Mouse (Mus musculus) cerebellum, adult 18-20 months (tissue): Measurements from ENCODE around the gene Gga1.
"Not testable (repeated sequence)": the region's sequence is repeated elsewhere in the genome, so short reads cannot be mapped to it uniquely, and the experiment has no call there.

ENCODE experiments used
- DNase-seq, 2 experiments: peaks; one replicate each; pipeline ENCODE4 v3.0.0; 2021

The Gga1 gene

GRCm38 (mm10) chr15:78877810-78878390, 910 bp downstream of the Gga1 start:
- peak in 1 of 2 experiments; percentile 29 for DNase-seq

DNA sequence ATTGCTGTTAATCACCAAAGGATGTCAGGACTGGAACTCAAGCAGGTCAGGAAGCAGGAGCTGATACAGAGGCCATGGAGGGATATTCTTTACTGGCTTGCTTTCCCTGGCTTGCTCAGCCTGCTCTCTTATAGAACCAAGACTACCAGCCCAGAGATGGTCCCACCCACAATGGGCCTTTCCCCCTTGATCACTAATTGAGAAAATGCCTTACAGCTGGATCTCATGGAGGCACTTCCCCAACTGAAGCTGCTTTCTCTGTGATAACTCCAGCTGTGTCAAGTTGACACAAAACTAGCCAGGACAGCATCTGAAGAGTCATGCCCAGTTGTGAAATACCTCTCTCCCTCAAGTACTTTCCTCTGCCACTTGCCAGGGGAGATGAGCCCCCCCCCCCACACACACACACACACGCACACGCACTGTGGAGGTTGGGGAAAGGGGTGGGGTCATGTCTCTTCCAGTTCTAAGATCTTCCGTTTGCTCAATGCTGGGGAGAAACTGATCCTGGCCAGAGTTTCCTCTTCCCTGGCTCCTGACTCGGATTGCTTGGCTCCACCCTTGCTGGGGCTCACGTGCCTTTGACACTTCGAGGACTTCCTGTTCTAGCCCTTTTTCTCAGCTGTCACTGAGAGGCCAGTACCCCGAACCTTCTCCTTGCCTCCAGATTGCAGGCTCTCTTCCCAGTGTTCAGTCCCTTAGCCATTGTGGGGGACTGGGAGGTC, 2.0 kb downstream of the Gga1 start:
- not testable (repeated sequence) for DNase-seq

DNA sequence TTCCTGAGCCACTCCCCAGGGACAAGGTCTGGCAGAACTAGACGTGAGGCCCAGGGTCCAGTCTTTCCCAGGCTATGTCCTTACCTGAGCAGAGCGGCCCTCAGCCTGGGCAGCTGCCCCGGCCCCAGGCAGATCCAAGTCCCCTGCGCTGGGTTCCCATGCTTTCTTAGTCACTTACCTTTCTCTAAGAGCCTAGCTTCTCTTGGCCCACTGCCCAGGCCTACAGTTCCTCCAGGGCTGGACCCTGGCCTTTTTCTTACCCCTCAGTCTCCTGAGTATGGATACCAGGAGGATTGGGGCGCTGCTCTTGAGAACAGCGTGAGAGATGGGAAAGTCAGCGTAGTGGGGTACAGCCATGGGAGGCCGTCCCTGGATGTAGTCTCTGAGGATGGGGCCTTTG, 3.4 kb downstream of the Gga1 start:
- DNase-seq = no peak

DNA sequence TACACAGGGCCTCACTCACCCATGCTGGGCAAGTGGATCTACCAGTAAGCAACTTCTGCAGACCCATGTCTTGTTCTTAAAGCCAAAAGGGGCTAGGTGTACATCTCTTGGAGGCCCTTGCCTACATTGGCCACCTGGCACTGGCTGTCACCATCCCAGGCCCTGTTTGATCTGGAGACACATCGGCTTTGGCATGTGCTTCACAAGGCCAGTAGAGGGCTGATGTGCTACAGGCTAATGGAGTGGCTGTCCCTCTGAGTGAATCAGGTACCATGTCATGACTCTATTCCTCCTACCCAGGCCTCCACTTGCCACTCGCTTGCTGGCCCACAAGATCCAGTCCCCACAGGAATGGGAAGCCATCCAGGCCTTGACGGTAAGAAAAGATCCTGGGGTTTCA, 4.8 kb downstream of the Gga1 start:
- DNase-seq = no peak

- no peak for DNase-seq
Measured at GRCm38 (mm10) chr15:78889401-78889853, 12.4 kb downstream of the Gga1 start.

DNA sequence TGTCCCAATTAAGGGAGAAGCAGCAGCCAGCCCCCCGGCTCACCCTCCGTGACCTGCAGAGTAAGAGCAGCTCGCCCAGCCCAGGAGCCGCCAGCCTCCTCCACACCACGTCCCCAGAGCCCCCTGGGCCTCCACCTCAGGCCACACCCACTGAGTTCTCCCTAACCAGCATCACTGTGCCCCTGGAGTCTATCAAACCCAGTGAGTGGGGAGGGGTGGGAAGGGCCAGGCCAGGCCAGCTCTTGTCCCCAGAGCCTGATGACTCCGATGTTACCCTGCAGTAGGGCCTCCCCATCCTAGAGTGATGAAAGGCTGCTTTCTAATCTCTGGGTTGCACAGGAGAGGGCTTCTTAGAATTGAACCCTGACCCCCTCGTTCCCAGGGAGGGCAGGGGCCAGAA, 15.4 kb downstream of the Gga1 start:
- no peak for DNase-seq

DNA sequence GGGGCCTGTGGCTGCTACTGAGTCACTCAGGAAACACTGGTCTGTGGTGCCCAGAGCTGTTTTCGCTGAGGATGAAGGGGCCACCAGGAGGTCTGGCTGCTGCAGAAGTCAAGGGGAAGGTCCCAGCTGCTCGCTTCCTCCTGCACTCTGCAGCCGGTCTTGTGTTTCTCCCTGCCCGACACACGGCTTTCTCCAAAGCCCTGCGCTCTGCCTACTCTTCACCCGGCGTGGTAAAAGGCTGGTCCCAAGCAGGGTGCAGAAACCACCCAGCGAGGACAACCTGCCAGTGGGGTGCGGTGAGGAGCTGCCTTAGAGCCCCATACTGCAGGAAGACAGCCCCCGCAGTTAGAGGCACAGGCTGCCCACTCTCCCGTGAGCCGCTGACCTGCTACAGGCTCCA, 17.7 kb downstream of the Gga1 start:
- no peak for DNase-seq

DNA sequence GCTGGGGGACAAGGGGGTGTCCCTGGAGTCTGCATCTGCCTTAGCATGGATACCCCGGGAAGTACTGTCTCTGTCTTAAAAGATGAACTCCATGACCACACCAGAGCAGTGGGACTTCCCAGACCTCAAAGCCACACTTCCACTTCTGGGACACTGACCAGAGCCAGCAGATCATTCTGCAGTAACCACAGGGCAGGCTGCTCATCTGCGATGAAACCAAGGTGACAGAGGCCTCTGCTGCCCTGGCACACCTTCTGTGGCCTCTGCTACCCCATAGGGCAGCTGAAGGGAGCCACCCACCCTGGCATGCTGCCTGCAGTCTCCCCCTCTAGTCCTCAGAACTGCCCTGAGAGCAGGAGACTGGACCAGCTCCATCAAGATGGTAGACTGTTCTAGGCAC, 18.8 kb downstream of the Gga1 start:
- DNase-seq = no peak

DNA sequence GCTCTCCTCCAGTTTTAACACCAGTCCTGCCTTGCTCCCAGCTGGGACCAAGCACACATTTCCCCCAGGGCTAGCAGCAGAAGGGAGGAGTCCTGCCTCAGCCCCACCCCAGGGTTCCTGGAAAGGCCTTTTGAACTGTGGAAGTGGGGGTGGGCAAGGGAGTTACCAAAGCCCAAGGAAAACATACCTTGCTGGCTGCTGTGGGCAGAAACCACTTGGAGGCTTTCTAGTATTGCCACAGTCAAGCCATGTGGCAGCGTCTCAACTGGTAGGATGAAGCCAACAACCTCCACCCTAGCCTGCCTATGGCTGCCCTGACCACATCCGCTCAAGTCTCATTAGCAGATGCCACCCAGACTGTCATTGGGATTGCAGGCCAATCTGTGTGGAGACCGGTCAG, 19.2 kb downstream of the Gga1 start:
- DNase-seq = no peak

DNA sequence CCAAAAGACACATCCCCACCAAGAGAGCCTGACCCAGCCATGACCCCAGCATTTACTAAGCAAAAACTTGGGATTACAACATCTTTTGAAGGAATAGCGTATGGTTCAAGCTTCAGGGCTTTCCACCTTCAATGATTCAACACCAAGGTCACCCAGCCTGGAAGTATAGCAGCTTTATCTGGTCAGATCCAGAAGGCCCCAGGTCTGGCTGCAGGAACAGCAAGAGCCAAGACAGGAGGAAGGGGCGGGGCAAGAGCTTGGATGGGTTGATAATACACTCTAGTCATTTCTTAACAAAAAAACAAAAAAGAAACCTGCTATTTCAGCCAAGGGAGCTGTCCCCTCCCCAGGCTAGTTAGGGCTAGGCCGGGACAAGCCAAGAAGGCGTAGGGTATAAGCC, 20.5 kb downstream of the Gga1 start:
- no peak for DNase-seq

DNA sequence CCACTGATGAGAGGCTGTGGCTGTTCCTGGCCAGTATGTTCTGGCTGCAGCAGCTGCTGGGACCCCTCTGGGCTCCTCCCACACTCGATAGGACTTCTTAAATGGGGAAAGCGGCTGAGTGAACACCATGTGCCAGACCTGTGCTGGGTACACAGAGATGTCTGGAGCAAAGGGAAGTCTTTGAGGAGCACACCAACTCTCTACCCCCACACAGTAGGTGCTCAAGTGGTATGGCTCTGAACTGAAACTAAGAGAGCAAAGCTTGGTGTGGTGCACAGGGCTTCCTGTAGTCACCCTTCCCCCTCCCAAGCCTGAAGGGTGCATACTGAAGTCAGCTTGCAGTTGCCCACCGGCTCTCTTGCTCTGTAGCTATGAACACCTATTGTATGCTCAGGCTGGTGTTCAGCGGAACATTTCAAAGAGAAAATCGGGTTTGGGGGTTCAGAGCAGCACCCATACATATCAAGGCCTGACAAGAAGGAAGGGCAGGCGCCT, 21.6 kb downstream of the Gga1 start:
- DNase-seq = no peak

GRCm38 (mm10) chr15:78899409-78899739, 22.4 kb downstream of the Gga1 start, which contains the start of gene Gm49510:
Gm49510 (plus strand) TSS chr15:78899667.
- DNase-seq = no peak

GRCm38 (mm10) chr15:78899740-78900584, 23.0 kb downstream of the Gga1 start, which contains the start of gene Sh3bp1:
Sh3bp1 (plus strand) TSS chr15:78899768.
- DNase-seq = peak; percentile 50 to 66

DNA sequence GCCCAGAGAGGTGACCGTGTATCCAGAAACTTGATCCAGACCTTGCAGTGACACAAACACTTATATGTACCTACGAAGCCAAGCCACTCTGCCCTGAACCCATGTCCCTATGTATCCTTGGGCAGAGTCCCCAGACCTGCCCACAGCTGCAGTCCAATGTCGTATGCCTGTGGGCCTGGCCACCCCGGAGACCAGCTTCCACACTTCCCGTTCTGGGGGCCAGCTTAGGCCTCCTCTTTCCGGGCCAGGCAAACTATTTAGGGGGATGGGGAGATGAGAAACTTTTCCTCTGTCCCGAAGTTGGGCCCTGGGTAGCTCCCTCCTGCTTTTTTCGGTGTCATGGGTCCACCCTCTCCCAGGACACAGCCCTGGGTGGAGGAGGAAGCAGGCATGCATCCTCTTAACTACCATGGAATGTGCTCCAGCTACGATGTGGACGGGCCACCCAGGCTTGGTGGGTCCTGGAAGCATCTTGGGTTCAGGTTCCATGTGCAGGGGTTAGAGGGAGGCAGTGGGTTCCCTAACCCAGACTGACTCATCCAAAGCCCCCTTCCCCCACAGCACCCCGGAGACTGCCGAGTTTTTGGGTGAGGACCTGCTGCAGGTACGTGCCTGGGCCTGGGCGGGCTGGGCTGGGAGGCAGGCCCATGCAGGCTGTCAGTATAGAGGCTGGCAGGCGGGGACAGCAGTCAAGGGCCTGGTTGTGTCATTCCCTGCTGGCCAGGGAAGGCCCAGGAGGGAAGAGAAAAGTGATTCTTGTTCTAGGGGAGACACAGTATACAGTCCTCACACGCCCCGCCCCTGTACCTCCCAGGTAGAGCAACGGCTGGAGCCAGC, 23.8 kb downstream of the Gga1 start:
- no peak for DNase-seq

GRCm38 (mm10) chr15:78901422-78901789, 24.4 kb downstream of the Gga1 start:
- no peak for DNase-seq

- DNase-seq = peak; percentile 82 to 90
Measured at GRCm38 (mm10) chr15:78903243-78903642, 26.3 kb downstream of the Gga1 start.

GRCm38 (mm10) chr15:78908399-78908798, 31.4 kb downstream of the Gga1 start:
- no peak for DNase-seq

DNA sequence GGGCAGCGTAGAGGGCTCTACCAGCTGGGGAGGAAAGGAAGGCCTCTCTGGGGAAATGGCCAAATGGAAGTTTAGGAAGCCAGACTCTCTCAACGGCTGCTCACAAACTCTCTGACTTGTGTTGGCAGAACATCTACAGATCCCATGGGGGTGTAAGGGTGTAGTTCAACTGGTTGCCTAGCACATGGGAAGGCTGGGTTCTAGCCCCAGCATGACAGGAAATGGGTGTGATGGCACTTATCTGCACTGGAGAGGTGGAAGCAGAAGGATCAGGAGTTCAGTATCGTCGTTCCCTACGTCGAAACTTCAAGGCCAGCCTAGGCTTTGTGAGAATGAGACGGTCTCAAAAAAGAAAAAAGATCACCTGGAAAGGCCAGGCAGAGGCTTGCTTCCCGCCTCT, 32.0 kb downstream of the Gga1 start:
- no peak for DNase-seq

DNA sequence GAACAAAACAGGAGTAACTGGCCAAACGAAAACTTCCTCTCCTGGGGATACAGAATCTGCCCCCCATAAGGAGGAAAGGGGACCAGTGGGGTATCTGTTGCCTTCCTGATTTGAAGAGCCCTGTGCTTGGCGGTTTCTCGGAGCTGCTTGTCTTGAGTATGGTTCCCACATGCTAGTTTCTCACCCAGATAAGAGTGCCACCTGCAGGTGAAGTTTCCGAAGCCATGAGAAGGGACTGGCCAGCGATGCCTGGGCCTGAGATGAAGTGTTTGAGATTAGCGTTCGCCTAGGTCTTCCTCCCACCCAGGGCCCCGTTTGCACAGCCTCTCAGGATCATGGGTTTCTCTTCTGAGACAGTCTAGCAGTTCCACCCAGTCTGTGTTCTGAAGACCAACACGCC, 35.0 kb downstream of the Gga1 start:
- peak; percentile 60 to 73 for DNase-seq

DNA sequence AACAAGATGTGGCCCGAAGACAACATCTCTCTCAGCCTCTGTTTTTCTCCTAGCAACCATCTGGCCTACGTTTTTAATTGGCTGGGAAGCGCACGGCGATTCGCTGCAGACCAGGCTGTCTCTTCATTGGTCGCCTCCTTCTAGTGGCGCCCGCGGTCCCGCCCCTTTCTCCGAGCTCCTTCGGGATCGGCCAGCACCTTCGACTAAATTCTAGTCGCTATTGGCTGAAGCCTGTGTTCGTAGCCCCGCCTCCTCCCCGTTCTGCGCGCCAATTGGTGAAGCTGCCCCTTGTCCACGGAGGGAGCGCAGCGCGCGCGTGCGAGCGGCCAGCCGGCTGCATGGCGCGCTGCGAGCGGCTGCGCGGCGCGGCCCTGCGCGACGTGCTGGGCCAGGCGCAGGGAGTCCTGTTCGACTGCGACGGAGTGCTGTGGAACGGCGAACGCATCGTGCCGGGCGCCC, 36.7 kb downstream of the Gga1 start, which contains the start of gene Pdxp:
Pdxp (plus strand) TSS at position 288 of the 459 bp plus-strand sequence.
- DNase-seq = peak; percentile 97 to 99

DNA sequence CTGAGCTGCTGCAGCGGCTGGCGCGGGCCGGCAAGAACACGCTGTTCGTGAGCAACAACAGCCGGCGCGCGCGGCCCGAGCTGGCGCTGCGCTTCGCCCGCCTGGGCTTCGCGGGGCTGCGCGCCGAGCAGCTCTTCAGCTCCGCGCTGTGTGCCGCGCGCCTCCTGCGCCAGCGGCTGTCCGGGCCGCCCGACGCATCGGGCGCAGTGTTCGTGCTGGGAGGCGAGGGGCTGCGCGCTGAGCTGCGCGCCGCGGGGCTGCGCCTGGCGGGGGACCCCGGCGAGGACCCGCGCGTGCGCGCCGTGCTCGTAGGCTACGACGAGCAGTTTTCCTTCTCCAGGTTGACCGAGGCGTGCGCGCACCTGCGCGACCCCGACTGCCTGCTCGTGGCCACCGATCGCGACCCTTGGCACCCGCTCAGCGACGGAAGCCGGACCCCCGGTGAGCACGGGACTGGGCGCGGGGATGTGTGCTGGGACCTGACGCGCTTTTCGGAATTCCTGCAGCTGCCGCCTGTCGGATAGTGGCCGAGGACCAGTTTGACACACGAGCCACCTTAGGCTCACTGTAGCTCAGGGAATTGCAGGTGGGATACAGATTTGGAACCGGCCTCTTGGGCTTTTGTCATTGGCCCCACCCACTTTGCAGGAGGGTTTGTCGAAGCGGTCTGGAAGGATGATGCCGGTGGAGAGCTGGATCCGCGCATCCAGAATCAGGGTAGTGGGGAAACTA, 37.3 kb downstream of the Gga1 start:
- DNase-seq = peak; percentile 65 to 79
